16 mouse cellular contexts compared by ENCODE assay signal in the genomic region with DNA sequence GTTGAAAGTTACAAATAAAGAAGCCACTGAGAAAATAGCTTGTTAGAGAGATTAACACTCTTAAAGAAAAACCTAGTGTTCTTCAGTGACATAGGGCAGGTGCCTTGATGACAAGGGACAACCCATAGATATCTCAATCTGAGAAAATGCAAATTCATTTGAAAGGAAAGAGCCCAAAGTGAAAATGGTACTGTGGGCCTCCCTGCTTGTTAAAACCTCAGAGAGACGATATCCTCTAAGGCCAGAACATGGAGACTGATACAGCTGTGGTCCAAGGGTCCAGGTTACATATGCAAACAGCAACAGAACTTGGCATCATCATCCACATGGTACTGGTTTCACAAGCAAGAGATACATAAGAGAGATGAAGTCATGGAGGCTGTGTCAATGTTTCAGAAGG.
"Had no signal": no experiment of that assay in that cellular context is flagged by ENCODE, and none has a peak within 500 bp of the region (broad histone marks: within the 10 kb centered on the region; RNA-seq: fewer than 3 reads in every experiment).

No protein-coding gene starts in this region.

- H3K36me3 ChIP-seq: neural tube, embryonic 13.5 days; neural tube, embryonic 15.5 days; stomach, embryonic 15.5 days had no signal

- H3K9me3 ChIP-seq: neural tube, embryonic 13.5 days; neural tube, embryonic 15.5 days; stomach, embryonic 15.5 days had no signal

- DNase-seq: retina, postnatal 1 day; right cerebral cortex, adult 18-20 months; right cerebral cortex, postnatal 14 days; right cerebral cortex, postnatal 25 days; right cerebral cortex, postnatal 4 days; spleen, adult 18-20 months; thymus, adult 18-20 months; thymus, adult 2 months; thymus, postnatal 14 days; thymus, postnatal 25 days; thymus, postnatal 36 days; thymus, postnatal 4 days had no signal

- H3K4me3 ChIP-seq: neural tube, embryonic 13.5 days; neural tube, embryonic 15.5 days; stomach, embryonic 15.5 days had no signal

- H3K4me1 ChIP-seq: neural tube, embryonic 13.5 days; neural tube, embryonic 15.5 days; stomach, embryonic 15.5 days had no signal

- H3K27me3 ChIP-seq: neural tube, embryonic 13.5 days; neural tube, embryonic 15.5 days; stomach, embryonic 15.5 days had no signal

- H3K4me2 ChIP-seq: neural tube, embryonic 13.5 days; neural tube, embryonic 15.5 days; stomach, embryonic 15.5 days had no signal

- H3K27ac ChIP-seq: neural tube, embryonic 13.5 days; neural tube, embryonic 15.5 days; stomach, embryonic 15.5 days; stomach, postnatal 0 days had no signal

- H3K9ac ChIP-seq: neural tube, embryonic 13.5 days; neural tube, embryonic 15.5 days; stomach, embryonic 15.5 days had no signal
